Mouse (Mus musculus) embryonic facial prominence, embryonic 13.5 days (tissue): Measurements from ENCODE around the gene Rab5if. TPM values are rescaled to one million over a fixed set of nuclear protein-coding genes. Genes with fewer than 3 reads are reported as not detected.
"Not testable (repeated sequence)": the region's sequence is repeated elsewhere in the genome, so short reads cannot be mapped to it uniquely, and the experiment has no call there.

ENCODE experiments used
- ATAC-seq: fragments of 200-750 bp; cut with Nextera tagmentation; 2 replicates; pipeline ENCODE4 v1.8.0; 2017; ENCODE audit warnings: low read depth; ENCODE audit not compliant: insufficient number of reproducible peaks, insufficient read depth, low FRiP score, low TSS enrichment
- H3K27ac ChIP-seq: fragments of 300-500 bp; sonication (generic); 2 replicates; pipeline ENCODE4 v1.5.1; 2015; ENCODE audit warnings: moderate library complexity, mild to moderate bottlenecking, inconsistent platforms
- H3K27me3 ChIP-seq: fragments of 300-500 bp; sonication (generic); 2 replicates; pipeline ENCODE4 v1.6.1; 2015; ENCODE audit warnings: mild to moderate bottlenecking, inconsistent platforms
- H3K36me3 ChIP-seq: fragments of 300-500 bp; sonication (generic); 2 replicates; pipeline ENCODE4 v1.6.1; 2015; ENCODE audit warnings: mild to moderate bottlenecking, inconsistent platforms
- H3K4me1 ChIP-seq: fragments of 300-500 bp; sonication (generic); 2 replicates; pipeline ENCODE4 v1.6.1; 2015; ENCODE audit warnings: inconsistent platforms
- H3K4me2 ChIP-seq: fragments of 300-500 bp; sonication (generic); 2 replicates; pipeline ENCODE4 v1.6.1; 2015; ENCODE audit warnings: moderate library complexity, mild to moderate bottlenecking, inconsistent platforms
- H3K4me3 ChIP-seq: fragments of 300-500 bp; sonication (generic); 2 replicates; pipeline ENCODE4 v1.5.1; 2015; ENCODE audit warnings: mild to moderate bottlenecking, inconsistent platforms
- H3K9ac ChIP-seq: fragments of 300-500 bp; sonication (generic); 2 replicates; pipeline ENCODE4 v1.6.1; 2015; ENCODE audit warnings: mild to moderate bottlenecking, inconsistent platforms
- H3K9me3 ChIP-seq: fragments of 300-500 bp; sonication (generic); 2 replicates; pipeline ENCODE4 v1.6.1; 2016; ENCODE audit warnings: inconsistent platforms
- WGBS: fragments of 180-500 bp; shearing (Covaris S2); methylation state at CpG from one replicate; pipeline ENCODE4 v1.1.7; 2015; ENCODE audit warnings: mixed read lengths; 5-methylcytosine and 5-hydroxymethylcytosine counted together
- polyA plus RNA-seq: library from polyadenylated mRNA; unstranded; fragments of >200 nt; fragmentation: Nextera tagmentation; extraction: Ambion mirVana; gene quantifications from 2 replicates; pipeline ENCODE4 v1.2.1, GENCODE M21; 2015

The Rab5if gene
- polyA plus RNA-seq, result 158 and 164 TPM in 2 replicates

GRCm38 (mm10) chr2:156862772-156863486 lies at the start of gene Rab5if:
Rab5if (plus strand) TSS chr2:156863128.
- H3K9ac ChIP-seq, result peak within 1 kb of the TSS; percentile 98
- peak within 1 kb of the TSS; percentile 94 for H3K27ac ChIP-seq
- no peaks in the 10 kb centered on the region for H3K27me3 ChIP-seq
- peak; percentile 94 for ATAC-seq
- under 1% methylated on average over 91 of the region's 98 CpGs for WGBS
- H3K36me3 ChIP-seq, result peaks cover 35% of the 10 kb centered on the region
- H3K4me1 ChIP-seq, result peaks cover 31% of the 10 kb centered on the region
- H3K4me3 ChIP-seq, result peak within 1 kb of the TSS; percentile 97
- H3K4me2 ChIP-seq, result peak within 1 kb of the TSS; percentile 94
- H3K9me3 ChIP-seq, result no peaks in the 10 kb centered on the region

DNA sequence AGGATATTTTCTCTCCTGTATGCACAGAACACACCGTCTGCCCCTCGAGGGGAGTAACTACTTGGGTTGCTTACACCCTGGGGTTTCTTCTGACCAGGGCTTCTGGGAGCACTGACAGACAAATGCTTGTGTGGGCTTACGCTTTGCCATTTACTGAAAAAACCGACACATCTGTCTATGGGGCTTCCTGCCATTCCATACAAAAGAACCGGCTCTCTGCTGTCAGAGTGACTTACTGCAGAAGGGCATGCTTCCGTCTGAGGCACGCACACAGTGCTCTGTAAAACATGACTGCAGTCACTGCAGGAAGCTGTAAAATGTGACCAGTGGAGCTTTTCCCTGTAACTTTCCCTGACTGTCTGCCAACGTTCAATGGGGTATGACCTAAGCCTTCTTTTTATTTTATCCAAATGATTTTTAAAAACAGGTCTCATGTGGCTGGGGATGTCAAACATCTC lies 48.6 kb upstream of the Rab5if start:
- Histone ChIP-seq H3K27me3 (no peaks in the 10 kb centered on the region), H3K4me1 (peaks cover 19% of the 10 kb centered on the region), H3K36me3 (no peaks in the 10 kb centered on the region), H3K27ac (peak overlapping the region; percentile 12; the same call in 1 of the 2 replicates), H3K4me3 (no peak overlapping the region), H3K9me3 (no peaks in the 10 kb centered on the region), H3K9ac (0 out of 2 replicates have a peak overlapping the region, but pooled peaks have one; percentile 46), H3K4me2 (no peak overlapping the region)
- WGBS, result 14% methylated on average over 8 of the region's 8 CpGs
- ATAC-seq, result no peak

- Histone ChIP-seq H3K4me3 (no peak overlapping the region), H3K4me1 (peaks cover 19% of the 10 kb centered on the region), H3K27ac (peak overlapping the region; percentile 12; the same call in 1 of the 2 replicates), H3K9ac (no peak overlapping the region), H3K4me2 (no peak overlapping the region), H3K27me3 (no peaks in the 10 kb centered on the region), H3K9me3 (no peaks in the 10 kb centered on the region), H3K36me3 (no peaks in the 10 kb centered on the region)
- ATAC-seq, result no peak
- 18% methylated on average over 5 of the region's 5 CpGs for WGBS
Observed at GRCm38 (mm10) chr2:156814893-156815292, 48.0 kb upstream of the Rab5if start.

DNA sequence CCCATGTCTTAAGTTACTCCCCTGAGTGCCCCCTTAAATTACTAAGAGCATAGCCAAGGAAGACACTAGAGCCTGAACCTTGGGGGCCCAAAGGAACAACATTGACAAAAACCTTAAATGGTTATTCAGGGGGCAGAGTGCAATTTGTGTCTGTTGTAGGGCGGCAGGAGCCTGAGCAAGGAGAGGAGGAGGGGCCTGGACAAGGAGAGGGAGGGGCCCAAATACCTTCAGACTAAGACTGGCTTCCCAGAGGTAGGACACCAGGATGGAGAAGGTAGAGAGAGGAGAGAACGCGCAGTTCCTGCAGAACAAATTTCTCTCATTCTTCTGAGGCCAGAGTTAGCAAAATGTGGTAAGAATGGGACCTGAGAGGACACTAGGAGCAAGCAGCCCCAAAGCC lies 47.5 kb upstream of the Rab5if start:
- no peak overlapping the region for H3K4me3 ChIP-seq
- H3K36me3 ChIP-seq, result no peaks in the 10 kb centered on the region
- H3K4me2 ChIP-seq, result no peak overlapping the region
- H3K9ac ChIP-seq, result no peak overlapping the region
- whole genome bisulfite sequencing, result 60% methylated on average over 3 of the region's 3 CpGs
- H3K9me3 ChIP-seq, result no peaks in the 10 kb centered on the region
- ATAC-seq, result no peak
- H3K4me1 ChIP-seq, result peaks cover 19% of the 10 kb centered on the region
- H3K27me3 ChIP-seq, result no peaks in the 10 kb centered on the region
- H3K27ac ChIP-seq, result peak overlapping the region; percentile 12; the same call in 1 of the 2 replicates

DNA sequence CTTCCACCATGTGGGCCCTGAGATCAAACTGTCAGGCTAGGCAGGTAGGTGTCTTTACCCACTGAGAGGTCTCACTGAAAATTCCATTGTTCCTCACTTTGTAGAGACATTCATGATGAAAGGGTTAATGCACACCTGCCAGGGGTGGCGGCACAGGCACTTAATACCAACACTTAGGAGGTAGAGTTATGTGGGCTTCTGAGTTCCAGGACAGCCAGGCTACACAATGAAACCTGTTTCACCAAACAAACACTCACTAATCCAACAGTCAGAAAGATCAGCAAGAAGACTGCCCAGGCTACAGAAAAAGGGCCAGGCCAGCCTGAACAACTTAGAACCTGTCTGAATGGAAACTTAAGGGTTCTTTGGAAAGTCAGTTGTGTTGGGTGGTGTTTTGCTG lies 46.8 kb upstream of the Rab5if start:
- 68% methylated on average over 1 of the region's 1 CpGs for WGBS
- Histone ChIP-seq H3K36me3 (no peaks in the 10 kb centered on the region), H3K27ac (no peak overlapping the region), H3K4me2 (no peak overlapping the region), H3K27me3 (no peaks in the 10 kb centered on the region), H3K4me1 (peaks cover 19% of the 10 kb centered on the region), H3K9me3 (no peaks in the 10 kb centered on the region), H3K4me3 (no peak overlapping the region), H3K9ac (no peak overlapping the region)
- no peak for ATAC-seq

GRCm38 (mm10) chr2:156825128-156825527 lies 37.8 kb upstream of the Rab5if start:
- H3K36me3 ChIP-seq, result peaks cover 11% of the 10 kb centered on the region
- ATAC-seq, H3K4me1 ChIP-seq, H3K4me2 ChIP-seq, H3K4me3 ChIP-seq, H3K9me3 ChIP-seq, H3K27me3 ChIP-seq, H3K27ac ChIP-seq, H3K9ac ChIP-seq: not testable (repeated sequence)
- 92% methylated on average over 6 of the region's 6 CpGs for WGBS

GRCm38 (mm10) chr2:156834336-156834735 lies 28.6 kb upstream of the Rab5if start:
- WGBS, result 96% methylated on average over 11 of the region's 11 CpGs
- no peak for ATAC-seq
- Histone ChIP-seq H3K27ac (no peak overlapping the region), H3K9ac (no peak overlapping the region), H3K36me3 (peaks cover 83% of the 10 kb centered on the region), H3K4me3 (no peak overlapping the region), H3K9me3 (0 out of 2 replicates have a peak, but pooled peaks cover 12% of the 10 kb centered on the region), H3K27me3 (no peaks in the 10 kb centered on the region), H3K4me2 (no peak overlapping the region), H3K4me1 (peaks cover 10% of the 10 kb centered on the region)

DNA sequence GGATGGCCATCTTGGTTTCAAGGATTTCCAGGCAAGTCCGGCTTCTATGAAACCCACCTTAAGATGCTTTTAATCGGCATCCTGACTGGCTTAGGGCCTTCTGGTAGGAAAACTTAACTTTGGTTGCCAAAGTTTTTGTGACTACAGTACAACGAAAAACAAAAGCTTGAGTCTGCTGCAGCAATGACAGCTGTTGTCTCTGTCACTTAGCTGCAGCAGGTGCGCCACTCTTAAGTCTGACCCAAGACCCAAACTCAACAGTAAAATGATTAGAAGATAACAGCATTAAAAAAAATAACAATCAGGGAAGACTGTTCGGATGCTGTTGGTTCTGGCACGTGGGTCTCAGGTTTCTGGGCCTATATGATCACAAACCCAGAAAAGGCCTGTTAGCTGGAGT lies 24.1 kb upstream of the Rab5if start:
- no peak for ATAC-seq
- WGBS, result 57% methylated on average over 6 of the region's 6 CpGs
- peak overlapping the region; percentile 73 for H3K4me3 ChIP-seq

GRCm38 (mm10) chr2:156839319-156840191 lies 23.4 kb upstream of the Rab5if start, which contains the start of gene Tgif2:
Tgif2 (plus strand) TSS chr2:156840007.
- H3K4me3 ChIP-seq, result peak within 1 kb of the TSS; percentile 73
- H3K27ac ChIP-seq, result peak within 1 kb of the TSS; percentile 96
- H3K4me2 ChIP-seq, result peak within 1 kb of the TSS; percentile 92
- WGBS, result 1% methylated on average over 61 of the region's 61 CpGs
- no peaks in the 10 kb centered on the region for H3K27me3 ChIP-seq
- H3K9ac ChIP-seq, result peak within 1 kb of the TSS; percentile 86
- peaks cover 36% of the 10 kb centered on the region for H3K36me3 ChIP-seq
- peak; percentile 84 for ATAC-seq
- no peaks in the 10 kb centered on the region for H3K9me3 ChIP-seq
- H3K4me1 ChIP-seq, result peaks cover 44% of the 10 kb centered on the region

More for the DNA sequence above, 24.1 kb upstream of the Rab5if start:
- H3K36me3 ChIP-seq, result peaks cover 38% of the 10 kb centered on the region
- H3K9me3 ChIP-seq, result no peaks in the 10 kb centered on the region
- H3K4me2 ChIP-seq, result peak overlapping the region; percentile 92
- H3K27me3 ChIP-seq, result no peaks in the 10 kb centered on the region
- H3K4me1 ChIP-seq, result peaks cover 37% of the 10 kb centered on the region
- peak overlapping the region; percentile 96; the same call in 1 of the 2 replicates for H3K27ac ChIP-seq
- peak overlapping the region; percentile 86 for H3K9ac ChIP-seq

- Histone ChIP-seq H3K27me3 (no peaks in the 10 kb centered on the region), H3K9ac (peak overlapping the region; percentile 86), H3K4me3 (peak overlapping the region; percentile 73), H3K36me3 (peaks cover 35% of the 10 kb centered on the region), H3K27ac (peak overlapping the region; percentile 96), H3K9me3 (no peaks in the 10 kb centered on the region), H3K4me1 (peaks cover 53% of the 10 kb centered on the region), H3K4me2 (peak overlapping the region; percentile 92)
- WGBS, result under 1% methylated on average over 72 of the region's 79 CpGs
- peak; percentile 17 for ATAC-seq
Observed at GRCm38 (mm10) chr2:156840301-156841027, 22.5 kb upstream of the Rab5if start.
